Comparison of ENCODE assay signal across 21 mouse cellular contexts in genomic region chr16:77469903-77470302, GRCm38 (mm10).
A peak's percentile ranks its signal among the peaks of the same experiment; 100 is the strongest.
DNase-seq lines count a peak whose midpoint lies in the region; ATAC-seq and TF ChIP-seq lines count a peak whose summit lies in the region.
"Had no signal": no experiment of that assay in that cellular context is flagged by ENCODE, and none has a peak within 500 bp of the region (broad histone marks: within the 10 kb centered on the region; RNA-seq: fewer than 3 reads in every experiment).

No protein-coding gene starts in this region.

- no peak overlapping the region for H3K9ac ChIP-seq in intestine, postnatal 0 days (ENCODE audit: low read depth, low read length)
- H3K9ac ChIP-seq: embryonic facial prominence, embryonic 12.5 days; forebrain, embryonic 15.5 days; heart, embryonic 12.5 days; hindbrain, embryonic 14.5 days had no signal

- 52% methylated on average over 4 of the region's 4 CpGs for WGBS in intestine, postnatal 0 days

- no peaks in the 10 kb centered on the region for H3K36me3 ChIP-seq in intestine, postnatal 0 days (ENCODE audit: control insufficient read depth, insufficient read depth)
- H3K36me3 ChIP-seq: forebrain, embryonic 15.5 days had no signal

- ATAC-seq in intestine, postnatal 0 days = peak; percentile 52; the same call in 1 of the 2 replicates
- ATAC-seq: activated CD4-positive, CD25-positive, alpha-beta regulatory T cell, adult 4 months; forebrain, embryonic 15.5 days; Patski had no signal

- no peak overlapping the region for H3K27ac ChIP-seq in intestine, postnatal 0 days (ENCODE audit: low read depth, low read length)
- H3K27ac ChIP-seq: embryonic facial prominence, embryonic 12.5 days; forebrain, embryonic 15.5 days; hindbrain, embryonic 10.5 days; hindbrain, embryonic 14.5 days had no signal

- peak; percentile 17 for DNase-seq in adrenal gland, adult 2 months
- DNase-seq in adrenal gland, postnatal 10 days = no peak
- DNase-seq in left cerebral cortex, adult 11 months (ENCODE audit: low spot score) = peak; percentile 10
- no peak for DNase-seq in left cerebral cortex, postnatal 4 days
- DNase-seq in right cerebral cortex, adult 2 months (ENCODE audit: low spot score in 2 of 2) = peak; percentile 29 to 39
- DNase-seq in right cerebral cortex, postnatal 4 days = no peak
- no peak for DNase-seq in cerebellum, adult 9-10 months
- DNase-seq: adrenal gland, postnatal 36 days; cerebellum, adult 11 months; cerebellum, adult 8-10 months; cerebellum, postnatal 25 days; gastrocnemius, postnatal 14 days had no signal

- H3K4me1 ChIP-seq in intestine, postnatal 0 days (replicated peaks; ENCODE audit: control insufficient read depth, insufficient read depth, low read length) = 0 out of 2 replicates have a peak, but pooled peaks cover 3% of the 10 kb centered on the region
- H3K4me1 ChIP-seq: embryonic facial prominence, embryonic 12.5 days; heart, embryonic 12.5 days; hindbrain, embryonic 10.5 days had no signal

- 0 out of 2 replicates have a peak overlapping the region, but pooled peaks have one; percentile 14 for H3K4me3 ChIP-seq in intestine, postnatal 0 days (ENCODE audit: low read depth, low read length)
- H3K4me3 ChIP-seq: embryonic facial prominence, embryonic 12.5 days; forebrain, embryonic 15.5 days; heart, embryonic 12.5 days; hindbrain, embryonic 10.5 days had no signal

- no peaks in the 10 kb centered on the region for H3K27me3 ChIP-seq in intestine, postnatal 0 days (replicated peaks; ENCODE audit: control insufficient read depth, insufficient read depth, low read length)
- H3K27me3 ChIP-seq: CH12.LX; embryonic facial prominence, embryonic 12.5 days; forebrain, embryonic 15.5 days; heart, embryonic 12.5 days; Patski had no signal

- intact Hi-C loops in left cerebral cortex, postnatal 4 days (cut with DNase I) = no loop called here

- H3K4me2 ChIP-seq in intestine, postnatal 0 days (replicated peaks; ENCODE audit: low read depth) = peak overlapping the region; percentile 48; the same call in 1 of the 2 replicates
- H3K4me2 ChIP-seq: embryonic facial prominence, embryonic 12.5 days; forebrain, embryonic 15.5 days; heart, embryonic 12.5 days; hindbrain, embryonic 14.5 days had no signal

- TF ChIP-seq CTCF in intestine, postnatal 0 days (IDR thresholded peaks at IDR 0.05; ENCODE audit: low read depth) = no peak

- H3K9me3 ChIP-seq in intestine, postnatal 0 days (ENCODE audit: control insufficient read depth) = no peaks in the 10 kb centered on the region
- H3K9me3 ChIP-seq: embryonic facial prominence, embryonic 12.5 days; forebrain, embryonic 15.5 days; heart, embryonic 12.5 days; hindbrain, embryonic 10.5 days had no signal

Comparison
In these comparisons a context has a peak if more than half of its experiments do, and no peak if none do; other contexts are left out.
1. DNase-seq: peak in adrenal gland, adult 2 months (single experiment), left cerebral cortex, adult 11 months (single experiment) and right cerebral cortex, adult 2 months (2 of 2); none in adrenal gland, postnatal 10 days (single experiment), left cerebral cortex, postnatal 4 days (single experiment), right cerebral cortex, postnatal 4 days (single experiment) and cerebellum, adult 9-10 months (single experiment).